Mouse (Mus musculus): ENCODE measurements at regions not wholly inside any gene's neighbourhood (a gene's known extent, or its start where the extent isn't known, plus 50 kb on each side); places are given as distances from the start of the nearest gene placed in this dataset.
"Not testable (repeated sequence)": the region's sequence is repeated elsewhere in the genome, so short reads cannot be mapped to it uniquely, and the experiment has no call there.

DNA sequence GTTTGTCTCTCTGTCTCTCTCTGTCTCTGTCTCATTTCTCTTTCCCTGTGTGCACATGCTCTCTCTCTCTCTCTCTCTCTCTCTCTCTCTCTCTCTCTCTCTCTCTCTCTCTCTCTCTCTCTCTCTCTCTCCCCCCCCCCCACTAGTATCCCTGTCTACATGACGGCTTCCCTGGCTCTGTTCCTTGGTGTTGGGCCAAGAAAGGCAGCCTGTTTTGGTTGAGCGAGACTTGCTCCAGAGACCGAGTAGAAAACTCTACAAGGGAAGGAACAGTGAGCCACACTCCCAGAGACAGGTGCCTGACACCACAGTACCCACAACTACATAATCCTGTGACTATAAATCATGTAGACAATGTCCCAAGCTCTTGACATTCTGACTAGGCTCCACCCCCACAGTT is 260.0 kb upstream of the Cntnap4 start:
- Histone ChIP-seq H3K27ac (ENCODE audit: low read length) (no peak overlapping the region), H3K4me3 (ENCODE audit: low read length) (no peak overlapping the region), H3K9ac (replicated peaks; ENCODE audit: low read length) (no peak overlapping the region), H3K27me3 (ENCODE audit: insufficient read depth, low read length) (no peaks in the 10 kb centered on the region), H3K36me3 (ENCODE audit: insufficient read depth, low read length) (no peaks in the 10 kb centered on the region), H3K4me1 (ENCODE audit: insufficient read depth, low read length) (no peaks in the 10 kb centered on the region), H3K4me2 (replicated peaks; ENCODE audit: low read depth, low read length) (no peak overlapping the region), H3K9me3 (ENCODE audit: low read length) (no peaks in the 10 kb centered on the region)
- no peak for ATAC-seq (ENCODE audit: low FRiP score, low TSS enrichment)
- WGBS: 66% methylated on average over 3 of the region's 3 CpGs

DNA sequence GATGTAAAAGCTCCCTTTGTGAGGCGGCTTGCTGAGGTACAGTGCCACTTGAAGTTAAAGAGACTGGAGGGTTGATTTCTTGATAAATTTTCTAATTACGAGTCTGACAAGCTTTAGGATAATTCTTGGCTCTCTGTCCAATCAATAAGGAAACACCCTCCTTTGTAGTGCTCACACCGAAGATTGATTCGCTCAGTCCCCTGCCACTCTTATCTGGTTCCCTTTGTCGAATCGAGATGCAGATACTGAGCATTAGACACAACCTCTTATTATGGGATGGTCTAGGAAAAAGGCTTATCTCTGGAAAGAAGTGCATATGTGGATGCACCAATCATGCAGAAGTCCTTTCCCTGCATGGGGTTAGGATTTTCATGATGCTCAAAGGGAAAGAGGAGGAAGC is 261.5 kb upstream of the Cntnap4 start:
- no peak overlapping the region for H3K27ac ChIP-seq (ENCODE audit: low read length)
- no peak for ATAC-seq (ENCODE audit: low FRiP score, low TSS enrichment)
- 91% methylated on average over 6 of the region's 6 CpGs for WGBS

DNA sequence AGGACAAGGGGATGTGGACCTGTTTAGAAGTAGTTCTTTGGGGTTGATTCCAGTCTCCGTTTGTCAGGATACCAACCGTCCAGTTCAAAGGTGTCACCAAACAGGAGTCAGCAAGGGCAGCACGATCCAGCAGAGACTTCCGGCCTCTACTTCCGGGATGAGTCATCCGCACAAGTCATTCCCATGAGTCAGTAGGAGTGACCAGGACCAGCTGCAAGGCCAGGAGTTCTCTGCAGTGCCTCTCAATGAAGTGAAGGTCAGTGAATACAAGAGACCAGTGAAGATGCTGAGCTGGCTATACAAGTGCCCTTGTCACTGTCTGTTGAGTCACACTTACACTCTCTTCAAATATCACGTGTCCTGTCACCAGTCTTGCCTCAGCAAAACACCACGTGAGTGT is 272.8 kb upstream of the Cntnap4 start:
- no peak overlapping the region for H3K27ac ChIP-seq (ENCODE audit: low read length)
- no peaks in the 10 kb centered on the region for H3K4me1 ChIP-seq (ENCODE audit: insufficient read depth, low read length)
- no peak overlapping the region for H3K9ac ChIP-seq (replicated peaks; ENCODE audit: low read length)
- H3K4me2 ChIP-seq (replicated peaks; ENCODE audit: low read depth, low read length): no peak overlapping the region
- 83% methylated on average over 8 of the region's 8 CpGs for WGBS
- H3K9me3 ChIP-seq (ENCODE audit: low read length): no peaks in the 10 kb centered on the region
- no peaks in the 10 kb centered on the region for H3K27me3 ChIP-seq (ENCODE audit: insufficient read depth, low read length)
- no peak overlapping the region for H3K4me3 ChIP-seq (ENCODE audit: low read length)
- H3K36me3 ChIP-seq (ENCODE audit: insufficient read depth, low read length): no peaks in the 10 kb centered on the region
- no peak for ATAC-seq (ENCODE audit: low FRiP score, low TSS enrichment)

More for the DNA sequence above, 261.5 kb upstream of the Cntnap4 start:
- Histone ChIP-seq H3K9me3 (ENCODE audit: low read length) (no peaks in the 10 kb centered on the region), H3K27me3 (ENCODE audit: insufficient read depth, low read length) (no peaks in the 10 kb centered on the region), H3K4me2 (replicated peaks; ENCODE audit: low read depth, low read length) (no peak overlapping the region), H3K4me1 (ENCODE audit: insufficient read depth, low read length) (no peaks in the 10 kb centered on the region), H3K9ac (replicated peaks; ENCODE audit: low read length) (no peak overlapping the region), H3K36me3 (ENCODE audit: insufficient read depth, low read length) (no peaks in the 10 kb centered on the region), H3K4me3 (ENCODE audit: low read length) (no peak overlapping the region)

DNA sequence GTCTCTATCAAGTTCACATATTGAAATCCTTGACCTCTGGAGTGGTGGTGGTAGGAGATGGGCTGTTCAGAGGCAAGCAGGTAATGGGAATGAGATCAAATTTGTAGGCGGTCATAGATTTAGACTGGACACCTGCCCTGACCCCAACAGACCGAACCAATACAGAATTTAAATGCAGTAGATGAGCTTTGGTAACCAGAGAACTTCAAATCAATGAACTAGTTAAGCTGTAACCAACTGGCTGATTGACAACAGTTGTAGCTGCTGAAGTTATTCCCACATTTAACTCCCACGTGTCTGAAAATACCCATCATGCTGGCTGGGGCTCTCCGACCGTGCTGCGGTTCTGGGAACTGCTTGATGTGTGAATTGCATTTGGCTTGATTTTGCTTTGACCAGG is 268.5 kb upstream of the Gm6793 start:
- 74% methylated on average over 6 of the region's 6 CpGs for WGBS
- Histone ChIP-seq H3K9ac (replicated peaks; ENCODE audit: low read length) (no peak overlapping the region), H3K36me3 (ENCODE audit: insufficient read depth, low read length) (no peaks in the 10 kb centered on the region), H3K4me3 (ENCODE audit: low read length) (no peak overlapping the region), H3K27me3 (ENCODE audit: insufficient read depth, low read length) (no peaks in the 10 kb centered on the region), H3K4me1 (ENCODE audit: insufficient read depth, low read length) (no peaks in the 10 kb centered on the region), H3K9me3 (ENCODE audit: low read length) (no peaks in the 10 kb centered on the region), H3K27ac (ENCODE audit: low read length) (no peak overlapping the region), H3K4me2 (replicated peaks; ENCODE audit: low read depth, low read length) (no peak overlapping the region)
- ATAC-seq (ENCODE audit: low FRiP score, low TSS enrichment): no peak

DNA sequence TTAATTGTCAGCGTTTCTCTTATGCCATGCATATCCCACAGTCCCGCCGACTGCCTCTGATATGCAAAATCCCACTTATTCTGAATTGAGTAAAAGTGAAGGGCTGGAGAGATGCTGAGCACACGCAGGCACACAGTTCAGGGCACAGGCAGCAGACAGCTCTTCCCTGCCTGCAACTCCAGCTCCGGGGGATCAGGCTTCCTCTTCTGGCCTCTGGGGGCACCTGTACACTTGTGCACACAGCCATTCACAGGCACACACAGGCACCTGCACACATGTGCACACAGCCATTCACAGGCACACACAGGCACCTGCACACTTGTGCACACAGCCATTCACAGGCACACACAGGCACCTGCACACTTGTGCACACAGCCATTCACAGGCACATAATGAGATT is 254.8 kb upstream of the Gm6793 start:
- no peak overlapping the region for H3K27ac ChIP-seq (ENCODE audit: low read length)
- no peaks in the 10 kb centered on the region for H3K36me3 ChIP-seq (ENCODE audit: insufficient read depth, low read length)
- ATAC-seq (ENCODE audit: low FRiP score, low TSS enrichment): no peak
- H3K4me1 ChIP-seq (ENCODE audit: insufficient read depth, low read length): no peaks in the 10 kb centered on the region
- no peaks in the 10 kb centered on the region for H3K9me3 ChIP-seq (ENCODE audit: low read length)
- H3K4me3 ChIP-seq (ENCODE audit: low read length): no peak overlapping the region
- WGBS: 62% methylated on average over 5 of the region's 5 CpGs
- H3K27me3 ChIP-seq (ENCODE audit: insufficient read depth, low read length): no peaks in the 10 kb centered on the region
- H3K4me2 ChIP-seq (replicated peaks; ENCODE audit: low read depth, low read length): no peak overlapping the region
- H3K9ac ChIP-seq (replicated peaks; ENCODE audit: low read length): no peak overlapping the region

DNA sequence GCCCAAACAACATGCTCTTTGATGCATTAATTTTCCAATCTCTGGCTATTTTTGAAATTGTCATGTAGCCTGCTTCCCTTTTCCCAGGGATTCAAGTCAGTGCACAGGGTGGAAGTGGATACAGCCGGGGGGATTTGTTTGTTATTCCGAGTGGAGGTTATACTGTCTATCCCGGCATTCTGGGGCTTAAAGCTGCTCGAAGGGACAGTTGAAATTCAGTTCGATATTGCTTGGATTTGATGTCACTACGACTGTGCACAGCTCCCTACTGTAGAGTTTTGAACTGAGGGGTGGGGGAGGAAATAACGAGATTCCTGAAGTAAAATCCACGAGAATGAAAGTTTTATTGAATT is 254.4 kb upstream of the Gm6793 start:
- Histone ChIP-seq H3K27ac (ENCODE audit: low read length) (no peak overlapping the region), H3K4me3 (ENCODE audit: low read length) (no peak overlapping the region), H3K4me1 (ENCODE audit: insufficient read depth, low read length) (no peaks in the 10 kb centered on the region), H3K36me3 (ENCODE audit: insufficient read depth, low read length) (no peaks in the 10 kb centered on the region), H3K9ac (replicated peaks; ENCODE audit: low read length) (no peak overlapping the region), H3K9me3 (ENCODE audit: low read length) (no peaks in the 10 kb centered on the region), H3K4me2 (replicated peaks; ENCODE audit: low read depth, low read length) (no peak overlapping the region), H3K27me3 (ENCODE audit: insufficient read depth, low read length) (no peaks in the 10 kb centered on the region)
- ATAC-seq (ENCODE audit: low FRiP score, low TSS enrichment): no peak
- 52% methylated on average over 8 of the region's 8 CpGs for WGBS

DNA sequence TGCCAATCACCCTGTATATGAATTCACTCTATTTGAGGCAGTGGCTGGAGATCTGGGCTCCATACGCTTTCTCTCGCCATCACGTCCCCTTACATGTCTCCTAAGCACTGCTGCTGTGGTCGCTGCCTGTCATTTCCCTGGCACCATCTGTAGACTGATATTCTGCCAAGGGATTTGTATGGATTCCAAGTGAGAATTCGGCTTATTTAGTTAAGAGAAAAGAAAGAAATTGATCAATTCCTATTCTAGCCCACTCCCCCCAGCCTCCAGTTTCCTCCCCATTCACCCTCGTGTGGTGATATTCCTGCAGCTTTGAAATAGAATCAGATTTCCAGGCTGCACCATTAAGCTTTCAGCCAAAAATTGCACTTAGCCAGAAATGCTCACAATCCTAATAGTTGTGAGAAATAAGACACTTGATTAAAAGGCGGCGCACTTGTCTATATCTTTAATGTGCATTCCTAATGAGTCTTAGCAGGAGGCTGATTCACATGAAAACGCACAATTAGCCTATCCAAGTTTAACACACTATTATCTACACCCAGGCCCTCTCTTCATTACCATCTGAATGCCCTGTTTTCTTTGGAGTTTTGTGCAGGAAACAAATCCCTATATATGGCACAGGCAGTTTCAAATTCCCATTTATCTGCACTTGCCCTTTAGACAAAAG is 253.8 kb upstream of the Gm6793 start:
- 75% methylated on average over 9 of the region's 9 CpGs for WGBS
- Histone ChIP-seq H3K4me3 (ENCODE audit: low read length) (no peak overlapping the region), H3K4me2 (replicated peaks; ENCODE audit: low read depth, low read length) (no peak overlapping the region), H3K36me3 (ENCODE audit: insufficient read depth, low read length) (no peaks in the 10 kb centered on the region), H3K27me3 (ENCODE audit: insufficient read depth, low read length) (no peaks in the 10 kb centered on the region), H3K9ac (replicated peaks; ENCODE audit: low read length) (no peak overlapping the region), H3K9me3 (ENCODE audit: low read length) (no peaks in the 10 kb centered on the region), H3K4me1 (ENCODE audit: insufficient read depth, low read length) (no peaks in the 10 kb centered on the region), H3K27ac (ENCODE audit: low read length) (no peak overlapping the region)
- ATAC-seq (ENCODE audit: low FRiP score, low TSS enrichment): no peak

DNA sequence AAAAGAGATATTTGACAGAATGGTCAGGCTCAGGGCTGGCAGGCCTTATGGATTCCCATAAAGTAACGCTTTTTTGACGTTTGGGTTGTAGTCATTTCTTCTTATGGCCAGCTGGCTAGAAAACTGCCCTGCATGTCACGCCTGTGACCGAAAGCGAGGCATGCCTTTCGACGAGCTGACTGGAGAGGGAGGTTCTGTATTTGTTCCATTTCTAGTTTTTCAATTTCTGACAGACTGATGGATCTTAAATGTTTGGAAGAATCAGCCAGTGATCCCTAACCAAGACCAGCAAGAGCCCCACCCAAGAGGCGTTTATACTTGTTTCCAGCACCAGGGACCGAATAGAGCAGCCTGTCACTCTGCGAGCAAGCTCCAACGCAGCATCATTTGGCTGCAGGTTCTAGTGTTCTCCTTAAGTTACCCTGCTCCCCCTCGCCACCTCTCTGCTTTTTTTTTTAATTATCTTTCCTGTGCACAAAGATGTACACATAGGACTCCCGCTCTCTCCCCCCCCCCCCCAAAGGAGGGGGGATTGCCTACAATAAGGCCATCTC is 243.2 kb upstream of the Gm6793 start:
- Histone ChIP-seq H3K27me3 (ENCODE audit: insufficient read depth, low read length) (no peaks in the 10 kb centered on the region), H3K9ac (replicated peaks; ENCODE audit: low read length) (no peak overlapping the region), H3K4me1 (ENCODE audit: insufficient read depth, low read length) (no peaks in the 10 kb centered on the region), H3K27ac (ENCODE audit: low read length) (no peak overlapping the region), H3K36me3 (ENCODE audit: insufficient read depth, low read length) (no peaks in the 10 kb centered on the region), H3K4me3 (ENCODE audit: low read length) (no peak overlapping the region), H3K9me3 (ENCODE audit: low read length) (no peaks in the 10 kb centered on the region), H3K4me2 (replicated peaks; ENCODE audit: low read depth, low read length) (peak overlapping the region; percentile 18; the same call in 1 of the 2 replicates)
- ATAC-seq (ENCODE audit: low FRiP score, low TSS enrichment): no peak
- WGBS: 50% methylated on average over 13 of the region's 13 CpGs

DNA sequence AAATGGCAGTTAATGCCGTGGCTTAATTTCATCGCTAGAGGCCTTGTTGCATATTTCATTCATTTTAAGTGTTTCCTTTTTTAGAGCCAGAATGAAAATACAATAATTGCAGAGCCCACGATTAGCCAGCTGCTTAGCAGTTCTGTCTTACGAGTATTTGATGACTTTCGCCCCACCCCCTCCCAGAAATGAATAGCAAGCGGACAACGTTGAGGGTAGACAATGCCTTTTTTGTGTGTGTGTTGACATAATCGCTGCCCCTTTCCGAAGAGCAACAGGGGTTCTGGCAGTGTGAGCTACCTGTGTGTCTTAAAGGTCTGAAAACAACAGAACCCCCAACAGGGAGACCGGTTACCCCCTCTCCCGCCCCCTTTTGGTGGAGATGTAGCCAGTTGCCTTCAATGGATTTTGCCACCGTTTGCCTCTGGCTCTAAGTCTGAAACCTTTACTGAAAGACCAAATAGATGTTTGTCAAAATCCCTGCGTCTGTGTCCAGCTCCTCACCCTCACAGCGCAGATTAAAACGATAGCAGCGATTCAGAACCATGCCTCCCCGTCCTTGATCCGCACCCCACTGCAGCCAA is 242.6 kb upstream of the Gm6793 start:
- ATAC-seq (ENCODE audit: low FRiP score, low TSS enrichment): no peak
- H3K4me3 ChIP-seq (ENCODE audit: low read length): no peak overlapping the region
- H3K27ac ChIP-seq (ENCODE audit: low read length): no peak overlapping the region
- H3K9me3 ChIP-seq (ENCODE audit: low read length): no peaks in the 10 kb centered on the region
- 24% methylated on average over 18 of the region's 18 CpGs for WGBS
- no peaks in the 10 kb centered on the region for H3K36me3 ChIP-seq (ENCODE audit: insufficient read depth, low read length)
- no peaks in the 10 kb centered on the region for H3K27me3 ChIP-seq (ENCODE audit: insufficient read depth, low read length)
- H3K4me2 ChIP-seq (replicated peaks; ENCODE audit: low read depth, low read length): peak overlapping the region; percentile 18; the same call in 1 of the 2 replicates
- H3K9ac ChIP-seq (replicated peaks; ENCODE audit: low read length): no peak overlapping the region
- no peaks in the 10 kb centered on the region for H3K4me1 ChIP-seq (ENCODE audit: insufficient read depth, low read length)

DNA sequence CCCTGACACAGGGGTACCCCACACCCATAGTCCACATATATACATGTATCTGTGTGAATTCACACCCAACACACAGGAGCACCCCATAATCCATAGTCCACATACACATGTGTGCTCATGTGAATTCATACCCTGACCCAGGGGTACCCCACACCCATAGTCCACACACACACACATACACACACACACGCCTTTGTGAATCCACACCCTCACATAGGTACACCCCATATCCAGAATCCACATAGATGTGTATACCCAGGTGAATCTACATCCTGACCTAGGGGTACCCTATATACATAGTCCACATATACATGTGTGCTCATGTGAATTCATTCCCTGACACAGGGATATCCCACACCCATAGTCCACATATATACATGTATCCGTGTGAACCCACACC is 231.8 kb upstream of the Gm6793 start:
- ATAC-seq (ENCODE audit: low FRiP score, low TSS enrichment); H3K27me3 ChIP-seq (ENCODE audit: insufficient read depth, low read length); H3K9me3 ChIP-seq (ENCODE audit: low read length); H3K4me1 ChIP-seq (ENCODE audit: insufficient read depth, low read length); H3K27ac ChIP-seq (ENCODE audit: low read length); H3K36me3 ChIP-seq (ENCODE audit: insufficient read depth, low read length); H3K9ac ChIP-seq (replicated peaks; ENCODE audit: low read length); H3K4me2 ChIP-seq (replicated peaks; ENCODE audit: low read depth, low read length); H3K4me3 ChIP-seq (ENCODE audit: low read length): not testable (repeated sequence)
- WGBS: 91% methylated on average over 2 of the region's 2 CpGs

Measured in kidney, embryonic 16.5 days (tissue).